Mouse (Mus musculus): Measurements from ENCODE around the gene Ror1. TPM values are rescaled to one million over a fixed set of nuclear protein-coding genes. Genes with fewer than 3 reads are reported as not detected.

Ror1 gene
- polyA plus RNA-seq, 1 experiment from 2014 or later = 2.5 TPM

DNA sequence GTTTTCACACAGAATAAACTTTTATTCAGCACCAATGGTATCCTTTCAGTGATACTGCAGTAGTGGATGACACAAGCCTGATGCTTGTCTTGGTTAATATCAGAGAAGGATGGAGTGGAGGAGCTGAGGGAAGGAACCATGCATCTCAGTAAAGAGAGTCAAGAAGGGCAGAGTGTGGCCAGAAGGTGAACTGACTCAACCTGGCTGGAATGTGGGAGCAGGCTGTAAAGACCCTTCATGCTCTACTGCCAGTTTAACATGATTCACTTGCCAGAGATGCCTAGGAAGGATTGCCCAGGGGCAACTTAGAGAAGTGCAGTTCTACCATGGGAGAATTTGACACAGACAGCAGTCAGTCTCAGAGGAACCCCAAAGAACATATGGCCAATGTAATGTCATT, 191.2 kb downstream of the Ror1 start:
- Histone ChIP-seq H3K27me3 (replicated peaks; ENCODE audit: control insufficient read depth, insufficient read depth, low read length) (no peaks in the 10 kb centered on the region), H3K4me2 (replicated peaks; ENCODE audit: low read depth) (no peak overlapping the region), H3K27ac (ENCODE audit: low read depth, low read length) (no peak overlapping the region), H3K4me1 (replicated peaks; ENCODE audit: control insufficient read depth, insufficient read depth, low read length) (no peaks in the 10 kb centered on the region), H3K9ac (ENCODE audit: low read depth, low read length) (no peak overlapping the region), H3K9me3 (ENCODE audit: control insufficient read depth) (no peaks in the 10 kb centered on the region), H3K36me3 (ENCODE audit: control insufficient read depth, insufficient read depth) (no peaks in the 10 kb centered on the region), H3K4me3 (ENCODE audit: low read depth, low read length) (no peak overlapping the region)
- no peak for ATAC-seq
- no peak for TF ChIP-seq CTCF (IDR thresholded peaks at IDR 0.05; ENCODE audit: low read depth)

DNA sequence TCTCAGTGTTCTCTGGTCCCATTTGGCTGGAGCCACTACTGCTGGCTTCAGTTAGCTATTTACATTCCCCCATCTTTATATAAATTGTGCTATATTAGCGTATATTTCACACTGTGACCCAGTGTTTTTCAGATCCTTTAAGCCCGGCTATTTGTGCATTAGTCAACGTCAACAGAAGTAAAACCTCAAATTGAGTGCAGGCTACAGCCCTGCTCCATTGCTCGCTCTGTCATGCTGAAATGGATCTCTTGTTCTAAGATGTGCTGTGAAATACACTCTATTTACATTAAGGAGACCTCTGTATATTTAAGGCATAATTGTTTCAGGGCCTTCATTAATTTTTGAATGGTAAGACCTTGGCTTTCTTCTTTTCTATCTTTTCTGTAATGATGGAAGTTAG, 192.2 kb downstream of the Ror1 start:
- 51% methylated on average over 4 of the region's 4 CpGs for WGBS
- Histone ChIP-seq H3K4me3 (ENCODE audit: low read depth, low read length) (no peak overlapping the region), H3K9ac (ENCODE audit: low read depth, low read length) (no peak overlapping the region), H3K4me1 (replicated peaks; ENCODE audit: control insufficient read depth, insufficient read depth, low read length) (no peaks in the 10 kb centered on the region), H3K4me2 (replicated peaks; ENCODE audit: low read depth) (no peak overlapping the region), H3K9me3 (ENCODE audit: control insufficient read depth) (no peaks in the 10 kb centered on the region), H3K27ac (ENCODE audit: low read depth, low read length) (no peak overlapping the region), H3K27me3 (replicated peaks; ENCODE audit: control insufficient read depth, insufficient read depth, low read length) (no peaks in the 10 kb centered on the region), H3K36me3 (ENCODE audit: control insufficient read depth, insufficient read depth) (no peaks in the 10 kb centered on the region)
- no peak for ATAC-seq
- no peak for TF ChIP-seq CTCF (IDR thresholded peaks at IDR 0.05; ENCODE audit: low read depth)

DNA sequence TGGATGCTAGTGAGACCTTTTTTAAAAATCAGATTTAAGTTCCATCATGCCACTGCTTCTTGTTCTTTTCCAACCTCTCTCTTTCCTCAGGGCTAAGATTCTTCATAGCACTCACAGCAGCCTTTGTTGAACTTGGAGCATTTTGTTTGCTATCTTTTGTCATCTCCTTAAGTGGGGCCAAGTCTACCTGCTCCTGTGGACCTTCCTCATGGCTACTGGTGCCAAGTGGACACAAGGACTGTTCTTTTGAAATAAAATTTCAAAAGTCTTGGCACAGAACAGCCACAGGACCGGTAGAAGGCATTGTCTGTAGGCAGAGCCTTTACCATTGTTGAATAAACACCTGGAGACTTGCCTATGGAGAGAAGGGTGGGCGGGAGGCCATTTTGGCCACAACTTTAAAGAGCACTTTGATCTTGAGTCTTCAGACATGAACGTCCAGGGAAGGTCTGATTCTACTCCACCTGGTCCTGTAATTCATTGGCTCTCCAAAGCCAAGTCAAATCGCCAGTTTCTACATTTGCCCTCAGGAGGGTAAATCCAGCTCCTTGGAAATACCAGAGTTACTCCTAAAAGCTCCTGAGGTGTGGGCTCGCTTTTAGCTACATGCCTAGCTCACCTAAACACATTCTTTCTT, 195.5 kb downstream of the Ror1 start:
- no peaks in the 10 kb centered on the region for H3K4me1 ChIP-seq (replicated peaks; ENCODE audit: control insufficient read depth, insufficient read depth, low read length)
- 84% methylated on average over 5 of the region's 5 CpGs for WGBS
- no peaks in the 10 kb centered on the region for H3K9me3 ChIP-seq (ENCODE audit: control insufficient read depth)
- H3K9ac ChIP-seq (ENCODE audit: low read depth, low read length) = no peak overlapping the region
- H3K4me3 ChIP-seq (ENCODE audit: low read depth, low read length) = no peak overlapping the region
- no peak overlapping the region for H3K27ac ChIP-seq (ENCODE audit: low read depth, low read length)
- no peak overlapping the region for H3K4me2 ChIP-seq (replicated peaks; ENCODE audit: low read depth)
- no peaks in the 10 kb centered on the region for H3K36me3 ChIP-seq (ENCODE audit: control insufficient read depth, insufficient read depth)
- H3K27me3 ChIP-seq (replicated peaks; ENCODE audit: control insufficient read depth, insufficient read depth, low read length) = no peaks in the 10 kb centered on the region
- no peak for TF ChIP-seq CTCF (IDR thresholded peaks at IDR 0.05; ENCODE audit: low read depth)
- no peak for ATAC-seq

DNA sequence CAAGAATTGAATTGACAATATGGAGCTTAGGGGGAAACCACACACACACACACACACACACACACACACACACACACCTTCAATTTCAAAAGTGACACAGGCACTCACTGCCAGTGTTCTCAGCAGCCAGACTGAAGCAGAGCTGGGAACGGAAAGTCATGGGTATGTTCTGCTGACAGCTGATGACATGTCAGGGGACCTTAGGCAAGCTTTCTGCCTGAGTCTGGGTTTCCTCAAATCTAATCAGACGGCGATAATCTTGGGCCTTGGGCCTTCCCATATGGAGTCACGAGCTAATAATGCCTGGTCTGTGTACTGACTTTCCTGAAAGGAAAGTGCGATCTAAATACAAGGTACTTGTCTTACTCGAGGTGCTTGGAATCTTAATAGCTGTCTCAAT, 202.1 kb downstream of the Ror1 start:
- no peak for ATAC-seq
- WGBS = 51% methylated on average over 6 of the region's 6 CpGs
- no peak for TF ChIP-seq CTCF (IDR thresholded peaks at IDR 0.05; ENCODE audit: low read depth)

DNA sequence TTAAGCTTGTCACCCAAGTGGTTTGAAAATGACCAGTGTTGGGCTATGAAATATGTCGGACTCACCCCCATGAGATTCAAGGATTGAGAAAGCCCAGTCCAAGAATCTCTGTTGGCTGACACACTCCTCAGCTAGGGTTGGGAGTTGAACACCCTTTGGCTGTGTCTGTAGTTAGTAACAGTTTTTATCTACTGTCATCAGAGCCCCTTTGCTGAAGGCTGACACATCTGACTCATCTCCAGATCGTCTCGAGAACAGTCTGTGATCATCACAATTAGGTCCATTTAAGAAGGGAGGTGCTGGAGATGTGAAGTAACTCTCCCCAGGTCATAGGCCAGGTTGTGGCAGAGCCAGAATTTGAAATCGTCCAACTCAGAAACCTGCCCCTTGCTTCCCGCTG, 203.0 kb downstream of the Ror1 start:
- H3K36me3 ChIP-seq (ENCODE audit: control insufficient read depth, insufficient read depth) = no peaks in the 10 kb centered on the region
- no peaks in the 10 kb centered on the region for H3K27me3 ChIP-seq (replicated peaks; ENCODE audit: control insufficient read depth, insufficient read depth, low read length)
- no peak overlapping the region for H3K9ac ChIP-seq (ENCODE audit: low read depth, low read length)
- 76% methylated on average over 5 of the region's 5 CpGs for WGBS
- H3K4me3 ChIP-seq (ENCODE audit: low read depth, low read length) = no peak overlapping the region
- H3K4me2 ChIP-seq (replicated peaks; ENCODE audit: low read depth) = no peak overlapping the region
- no peak for ATAC-seq
- no peak for TF ChIP-seq CTCF (IDR thresholded peaks at IDR 0.05; ENCODE audit: low read depth)
- H3K27ac ChIP-seq (ENCODE audit: low read depth, low read length) = no peak overlapping the region
- H3K9me3 ChIP-seq (ENCODE audit: control insufficient read depth) = no peaks in the 10 kb centered on the region
- no peaks in the 10 kb centered on the region for H3K4me1 ChIP-seq (replicated peaks; ENCODE audit: control insufficient read depth, insufficient read depth, low read length)

More for the DNA sequence above, 202.1 kb downstream of the Ror1 start:
- no peaks in the 10 kb centered on the region for H3K27me3 ChIP-seq (replicated peaks; ENCODE audit: control insufficient read depth, insufficient read depth, low read length)
- H3K9ac ChIP-seq (ENCODE audit: low read depth, low read length) = no peak overlapping the region
- H3K27ac ChIP-seq (ENCODE audit: low read depth, low read length) = no peak overlapping the region
- no peak overlapping the region for H3K4me3 ChIP-seq (ENCODE audit: low read depth, low read length)
- H3K4me1 ChIP-seq (replicated peaks; ENCODE audit: control insufficient read depth, insufficient read depth, low read length) = no peaks in the 10 kb centered on the region
- no peaks in the 10 kb centered on the region for H3K36me3 ChIP-seq (ENCODE audit: control insufficient read depth, insufficient read depth)
- H3K4me2 ChIP-seq (replicated peaks; ENCODE audit: low read depth) = no peak overlapping the region
- no peaks in the 10 kb centered on the region for H3K9me3 ChIP-seq (ENCODE audit: control insufficient read depth)

DNA sequence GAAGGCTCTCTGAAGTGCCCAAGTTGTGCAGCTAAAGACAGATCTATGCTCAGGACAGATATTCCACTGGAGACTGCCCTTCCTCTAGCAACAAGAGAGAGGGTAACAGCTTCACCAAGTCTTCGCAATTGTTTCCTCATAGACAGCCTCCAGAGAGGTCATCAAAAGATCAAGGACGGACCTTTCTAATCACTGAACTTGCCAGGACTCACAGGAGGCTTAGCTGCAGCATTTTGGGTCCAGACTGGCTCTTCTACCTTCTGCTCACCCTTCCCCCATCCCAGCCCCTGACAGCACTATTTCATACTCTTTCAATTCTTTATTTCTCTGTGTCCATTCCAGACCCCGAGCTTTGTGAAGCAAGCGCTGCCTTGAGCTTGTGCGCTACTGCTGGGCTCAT, 204.6 kb downstream of the Ror1 start:
- Histone ChIP-seq H3K36me3 (ENCODE audit: control insufficient read depth, insufficient read depth) (no peaks in the 10 kb centered on the region), H3K4me3 (ENCODE audit: low read depth, low read length) (no peak overlapping the region), H3K4me2 (replicated peaks; ENCODE audit: low read depth) (no peak overlapping the region), H3K27ac (ENCODE audit: low read depth, low read length) (no peak overlapping the region), H3K27me3 (replicated peaks; ENCODE audit: control insufficient read depth, insufficient read depth, low read length) (no peaks in the 10 kb centered on the region), H3K9me3 (ENCODE audit: control insufficient read depth) (no peaks in the 10 kb centered on the region), H3K4me1 (replicated peaks; ENCODE audit: control insufficient read depth, insufficient read depth, low read length) (no peaks in the 10 kb centered on the region), H3K9ac (ENCODE audit: low read depth, low read length) (no peak overlapping the region)
- TF ChIP-seq CTCF (IDR thresholded peaks at IDR 0.05; ENCODE audit: low read depth) = no peak
- 49% methylated on average over 5 of the region's 5 CpGs for WGBS
- no peak for ATAC-seq

DNA sequence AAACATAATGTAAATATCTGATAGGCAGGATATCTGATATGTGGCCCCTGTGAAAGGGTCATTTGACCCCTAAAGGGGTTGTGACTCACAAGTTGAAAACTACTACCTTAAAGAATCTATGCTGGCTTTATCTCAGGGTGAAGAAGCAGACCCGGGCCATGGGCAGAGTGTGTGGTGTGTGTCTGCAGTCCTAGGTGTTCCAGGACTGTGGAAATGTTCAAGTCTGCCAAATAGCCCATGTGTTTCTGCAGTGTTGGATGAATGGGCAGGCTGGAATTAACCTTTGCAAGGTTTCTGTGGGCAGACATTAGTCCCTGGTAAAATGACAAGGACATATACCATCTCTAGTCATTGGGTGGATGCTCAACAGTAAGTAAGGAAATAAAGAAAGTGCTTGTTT, 205.8 kb downstream of the Ror1 start:
- no peaks in the 10 kb centered on the region for H3K9me3 ChIP-seq (ENCODE audit: control insufficient read depth)
- 76% methylated on average over 1 of the region's 1 CpGs for WGBS
- H3K27me3 ChIP-seq (replicated peaks; ENCODE audit: control insufficient read depth, insufficient read depth, low read length) = no peaks in the 10 kb centered on the region
- no peak for ATAC-seq
- H3K27ac ChIP-seq (ENCODE audit: low read depth, low read length) = no peak overlapping the region
- no peak for TF ChIP-seq CTCF (IDR thresholded peaks at IDR 0.05; ENCODE audit: low read depth)
- no peak overlapping the region for H3K4me2 ChIP-seq (replicated peaks; ENCODE audit: low read depth)
- no peaks in the 10 kb centered on the region for H3K4me1 ChIP-seq (replicated peaks; ENCODE audit: control insufficient read depth, insufficient read depth, low read length)
- no peak overlapping the region for H3K4me3 ChIP-seq (ENCODE audit: low read depth, low read length)
- H3K36me3 ChIP-seq (ENCODE audit: control insufficient read depth, insufficient read depth) = no peaks in the 10 kb centered on the region
- no peak overlapping the region for H3K9ac ChIP-seq (ENCODE audit: low read depth, low read length)

All from intestine, postnatal 0 days (tissue).